Mouse (Mus musculus) olfactory bulb, adult 2 months (tissue): ENCODE results near the gene Camk1g. TPM values are rescaled to one million over a fixed set of nuclear protein-coding genes. Genes with fewer than 3 reads are reported as not detected.

Source experiments
- H3K27ac ChIP-seq: fragments of 200-500 bp; 2 replicates; pipeline ENCODE4 v1.5.1; 2012; ENCODE audit warnings: low read depth, low read length; ENCODE audit not compliant: insufficient read depth
- H3K4me1 ChIP-seq: fragments of 200-500 bp; 2 replicates; pipeline ENCODE4 v1.6.1; 2012; ENCODE audit warnings: low read length; ENCODE audit not compliant: control insufficient read depth, insufficient read depth
- H3K4me3 ChIP-seq: fragments of 200-500 bp; 2 replicates; pipeline ENCODE4 v1.5.1; 2012; ENCODE audit warnings: mild to moderate bottlenecking, low read depth, low read length, moderate library complexity; ENCODE audit not compliant: insufficient read depth
- CTCF ChIP-seq: fragments of 200-500 bp; IDR thresholded peaks from 2 replicates; pipeline ENCODE4 v1.5.1; 2012; ENCODE audit warnings: low read depth, mild to moderate bottlenecking, low read length, moderate library complexity; ENCODE audit not compliant: insufficient read depth
- POLR2A ChIP-seq: fragments of 200-500 bp; IDR thresholded peaks from 2 replicates; pipeline ENCODE4 v1.6.1; 2012; ENCODE audit warnings: mild to moderate bottlenecking, low read depth, low read length, moderate library complexity; ENCODE audit not compliant: insufficient read depth
- WGBS: fragments of 180-500 bp; shearing (Covaris S2); methylation state at CpG from one replicate; pipeline ENCODE4 v1.1.7; 2018; 5-methylcytosine and 5-hydroxymethylcytosine counted together
- polyA plus RNA-seq: library from polyadenylated mRNA; stranded (reverse); fragments of >200 nt; gene quantifications from 2 replicates; pipeline ENCODE4 v1.2.4, GENCODE M21; 2012; ENCODE audit warnings: low replicate concordance; ENCODE audit not compliant: missing spikeins, insufficient read depth, insufficient read length

Camk1g gene
- polyA plus RNA-seq, 1 experiment: not detected

DNA sequence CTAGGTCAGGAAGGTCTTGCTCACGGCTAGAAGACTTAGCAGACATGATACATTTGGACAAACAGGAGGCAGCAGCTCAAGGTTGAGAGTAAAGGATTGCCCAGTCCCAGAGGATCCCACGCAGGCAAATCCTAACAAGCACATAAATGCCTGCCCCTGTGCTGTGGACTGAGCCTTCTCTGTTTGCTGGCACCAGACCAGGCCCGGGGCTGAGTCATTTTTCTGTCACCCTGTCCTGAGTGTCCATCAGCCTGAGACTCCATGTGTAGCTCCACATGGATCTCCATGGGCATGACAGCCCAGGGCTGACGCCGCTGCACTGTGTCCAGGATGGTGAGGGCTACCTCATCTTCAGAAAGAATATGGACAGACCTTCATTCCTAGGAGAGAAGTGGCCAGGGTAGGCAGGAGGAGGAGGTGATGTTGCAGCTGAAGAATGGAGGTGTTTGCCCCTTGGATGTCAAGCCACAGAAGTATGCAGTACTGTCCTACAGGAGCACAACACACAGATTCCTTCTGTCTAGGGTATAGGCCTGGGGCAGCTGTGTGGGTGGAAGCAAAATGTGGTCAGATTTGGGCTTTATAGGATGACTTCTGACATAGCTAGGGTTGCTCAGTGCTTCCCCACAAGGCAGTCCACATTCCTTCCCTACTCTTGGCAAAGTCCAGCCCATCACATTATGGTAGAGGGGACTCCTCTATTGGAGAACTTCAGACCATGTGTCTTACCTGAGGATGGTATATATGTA is 27.7 kb downstream of the Camk1g start:
- H3K27ac ChIP-seq: no peak overlapping the region
- H3K4me3 ChIP-seq: no peak overlapping the region
- peaks cover 51% of the 10 kb centered on the region for H3K4me1 ChIP-seq
- WGBS: 91% methylated on average over 5 of the region's 5 CpGs
- TF ChIP-seq CTCF: no peak
- TF ChIP-seq POLR2A: no peak

DNA sequence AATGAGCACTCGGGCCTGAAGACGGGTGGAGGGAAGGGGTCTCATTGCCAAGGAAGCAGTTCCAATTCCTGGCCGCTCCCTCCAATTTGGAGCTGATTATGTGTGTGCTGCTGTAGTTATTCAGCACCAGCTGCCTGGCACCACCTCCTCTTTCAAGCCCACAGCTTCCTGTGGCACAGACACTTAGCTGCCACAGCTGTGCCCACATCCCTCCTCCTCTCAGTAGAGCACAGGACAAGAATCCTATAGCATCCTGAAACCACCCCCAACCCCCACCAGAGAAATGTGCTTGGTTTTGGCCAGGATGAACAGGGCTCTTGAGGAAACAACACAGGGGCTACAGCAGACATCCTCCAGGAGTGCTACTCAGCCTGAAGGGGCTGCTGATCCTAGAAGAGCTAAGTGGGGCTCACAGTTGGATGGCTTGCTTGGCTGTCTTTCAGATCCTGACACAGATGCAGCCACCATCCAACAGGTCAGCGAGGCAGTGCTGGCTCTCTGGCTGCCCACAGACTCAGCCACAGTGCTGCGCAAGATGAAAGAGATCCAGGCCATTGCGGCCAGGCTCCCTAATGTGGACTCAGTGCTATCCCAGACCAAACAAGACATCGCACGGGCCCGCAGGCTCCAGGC is 31.6 kb downstream of the Camk1g start:
- WGBS: 39% methylated on average over 9 of the region's 9 CpGs
- TF ChIP-seq POLR2A (no peak), CTCF (no peak)

DNA sequence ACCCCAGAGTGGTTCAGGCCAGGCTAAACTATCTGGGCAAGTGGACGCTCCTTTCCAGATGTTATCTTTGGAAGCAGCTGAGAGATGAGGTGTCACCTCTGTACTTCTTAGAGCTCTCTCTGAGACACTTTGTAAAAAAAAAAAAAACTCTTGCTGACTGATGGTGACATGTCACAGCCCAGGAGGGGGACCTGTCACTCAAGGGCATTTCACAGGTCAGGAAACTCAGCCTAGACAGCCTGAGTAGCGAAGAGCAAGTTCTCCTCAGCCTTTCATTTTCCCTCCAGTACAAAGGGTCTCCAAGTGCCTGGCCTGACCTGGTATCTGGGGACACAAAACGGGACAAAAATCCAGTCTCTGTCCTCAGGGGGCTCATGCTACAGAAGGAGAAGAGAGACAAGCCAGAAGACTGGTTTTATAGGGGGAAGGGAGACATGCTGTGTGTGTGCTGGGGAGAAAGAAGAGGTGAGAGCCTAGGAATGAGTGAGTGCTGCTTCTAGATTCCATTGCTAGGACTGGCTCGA is 32.2 kb downstream of the Camk1g start:
- peaks cover 64% of the 10 kb centered on the region for H3K4me1 ChIP-seq
- no peak overlapping the region for H3K4me3 ChIP-seq
- WGBS: 48% methylated on average over 4 of the region's 4 CpGs
- no peak for TF ChIP-seq POLR2A
- TF ChIP-seq CTCF: no peak
- H3K27ac ChIP-seq: peak overlapping the region; percentile 81

More for the DNA sequence above, 31.6 kb downstream of the Camk1g start:
- peaks cover 68% of the 10 kb centered on the region for H3K4me1 ChIP-seq
- H3K4me3 ChIP-seq: no peak overlapping the region
- peak overlapping the region; percentile 89 for H3K27ac ChIP-seq

DNA sequence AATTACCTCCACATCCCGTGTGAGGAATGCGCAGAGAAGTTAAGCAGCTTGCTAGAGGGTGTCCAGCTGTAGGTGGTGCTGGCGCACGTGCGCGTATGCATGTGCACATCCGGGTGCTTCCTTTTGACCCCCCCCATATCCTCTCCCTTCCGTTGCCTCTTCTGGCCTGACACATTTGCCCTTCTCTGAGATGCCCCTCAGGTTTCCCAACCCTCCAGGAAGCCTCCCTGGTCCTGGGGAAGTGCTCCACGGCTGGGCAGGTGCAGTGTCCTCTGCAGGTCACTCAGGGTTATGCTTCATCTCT is 33.1 kb downstream of the Camk1g start:
- WGBS: 74% methylated on average over 9 of the region's 9 CpGs
- Histone ChIP-seq H3K4me1 (peaks cover 65% of the 10 kb centered on the region), H3K4me3 (no peak overlapping the region), H3K27ac (peak overlapping the region; percentile 81; the same call in 1 of the 2 replicates)
- no peak for TF ChIP-seq POLR2A
- TF ChIP-seq CTCF: no peak

DNA sequence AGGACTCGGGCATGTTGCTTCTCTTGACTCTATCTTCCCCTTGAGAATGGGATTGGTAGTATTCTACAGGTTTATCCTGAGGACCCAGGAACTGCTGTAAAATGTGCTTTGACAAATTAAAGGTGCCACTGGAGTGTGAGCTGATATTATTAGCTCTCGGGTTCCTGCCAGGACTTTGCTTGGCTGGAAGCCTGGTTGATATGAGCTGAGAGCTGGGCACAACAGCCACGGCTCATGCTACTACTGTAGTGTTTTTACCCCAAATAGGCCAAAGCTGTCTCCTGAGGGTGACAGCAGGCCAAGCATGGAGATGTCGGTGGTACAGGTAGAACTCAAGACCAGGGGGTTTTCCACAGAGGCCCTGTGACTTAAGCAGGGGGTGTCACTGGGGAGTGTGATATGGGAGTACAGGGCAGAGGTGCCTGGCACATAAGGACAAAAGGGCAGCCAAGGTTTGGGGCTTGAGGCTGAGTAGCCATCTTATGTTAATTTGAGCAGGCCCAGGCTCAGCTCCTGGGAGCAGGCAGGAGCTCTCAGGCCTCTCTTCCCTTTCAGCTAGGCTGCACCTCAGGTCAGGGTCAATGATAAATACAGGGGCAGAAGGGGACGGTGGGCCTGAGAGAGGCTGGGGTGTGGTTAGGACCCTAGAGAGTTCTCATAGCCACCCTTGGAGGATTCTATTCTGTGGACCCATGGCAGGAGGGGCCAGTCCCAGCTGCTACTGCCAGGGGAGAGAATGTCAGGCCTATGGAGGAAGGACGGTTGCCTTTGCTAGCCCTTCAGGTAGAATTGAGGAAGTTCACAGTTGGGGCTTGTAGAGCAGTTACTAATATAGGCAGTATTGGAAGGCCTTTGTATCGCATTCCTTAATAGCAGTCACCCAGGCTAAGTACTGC is 33.7 kb downstream of the Camk1g start:
- TF ChIP-seq POLR2A (no peak), CTCF (no peak)
- Histone ChIP-seq H3K27ac (peak overlapping the region; percentile 81; the same call in 1 of the 2 replicates), H3K4me1 (peaks cover 71% of the 10 kb centered on the region), H3K4me3 (no peak overlapping the region)
- 69% methylated on average over 7 of the region's 7 CpGs for WGBS

DNA sequence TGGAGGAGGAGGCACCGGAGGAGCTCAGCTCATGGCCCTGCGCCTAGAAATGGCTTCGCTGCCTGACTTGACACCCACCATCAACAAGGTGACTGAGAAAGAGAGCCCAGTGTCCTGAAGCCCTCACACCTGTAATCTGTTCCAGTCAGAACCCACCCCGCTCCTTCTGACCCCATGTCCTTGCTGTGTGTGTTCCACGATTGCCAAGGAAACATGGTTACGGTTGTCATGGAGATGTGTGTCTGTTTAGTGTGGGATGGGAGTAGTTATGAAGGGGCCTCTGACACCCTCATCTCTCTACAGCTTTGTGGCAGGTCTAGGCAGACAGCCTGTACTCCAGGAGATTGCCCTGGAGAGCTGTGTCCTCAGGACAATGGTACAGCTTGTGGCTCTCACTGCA is 35.6 kb downstream of the Camk1g start:
- WGBS: 69% methylated on average over 6 of the region's 6 CpGs
- no peak overlapping the region for H3K27ac ChIP-seq

DNA sequence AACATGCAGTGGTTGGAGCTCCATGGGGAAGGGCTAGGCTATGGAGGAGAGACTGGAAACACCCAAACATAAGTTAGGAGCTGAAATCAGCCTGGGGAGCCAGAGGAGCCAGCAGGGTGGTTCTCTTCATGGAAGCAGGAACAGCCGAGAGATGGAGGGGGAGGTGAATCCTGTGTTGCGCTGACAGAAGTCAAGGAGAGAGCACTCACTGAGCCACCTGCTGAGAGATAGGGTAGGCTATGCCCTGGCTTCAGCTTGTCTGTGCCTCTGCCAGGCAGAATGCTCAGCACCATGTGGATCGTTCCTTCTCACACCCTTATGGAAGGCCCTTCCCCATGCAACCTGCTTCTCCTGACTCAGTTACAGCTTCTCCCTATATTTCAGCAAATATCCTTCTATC is 36.3 kb downstream of the Camk1g start:
- Histone ChIP-seq H3K4me3 (no peak overlapping the region), H3K27ac (no peak overlapping the region), H3K4me1 (peaks cover 76% of the 10 kb centered on the region)
- TF ChIP-seq CTCF (no peak), POLR2A (no peak)
- WGBS: 74% methylated on average over 3 of the region's 3 CpGs

More for the DNA sequence above, 35.6 kb downstream of the Camk1g start:
- TF ChIP-seq POLR2A (no peak), CTCF (no peak)
- Histone ChIP-seq H3K4me1 (peaks cover 83% of the 10 kb centered on the region), H3K4me3 (no peak overlapping the region)

DNA sequence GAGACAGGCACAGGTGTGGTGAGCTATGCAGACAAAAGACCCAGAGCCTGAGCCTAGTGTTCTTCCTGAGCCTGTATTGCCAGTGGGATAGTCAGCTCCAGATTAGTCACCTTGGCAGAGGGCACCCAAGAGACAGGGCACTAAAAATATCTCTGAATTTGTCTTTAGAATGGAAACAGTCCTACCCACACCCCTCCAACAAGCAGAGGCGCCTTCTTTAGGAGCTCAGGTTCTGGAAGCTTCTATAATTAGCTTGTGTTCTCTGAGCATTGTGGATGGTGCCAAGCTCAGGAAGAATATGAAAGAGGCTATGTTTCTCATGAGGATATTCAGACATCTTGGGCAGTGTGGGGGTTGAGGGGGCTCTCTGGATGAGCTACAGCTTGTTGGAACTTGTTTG is 37.4 kb downstream of the Camk1g start:
- WGBS: 28% methylated on average over 1 of the region's 1 CpGs
- H3K4me1 ChIP-seq: peaks cover 75% of the 10 kb centered on the region
- TF ChIP-seq POLR2A (no peak), CTCF (no peak)
- H3K27ac ChIP-seq: peak overlapping the region; percentile 31; the same call in 1 of the 2 replicates
- H3K4me3 ChIP-seq: no peak overlapping the region

DNA sequence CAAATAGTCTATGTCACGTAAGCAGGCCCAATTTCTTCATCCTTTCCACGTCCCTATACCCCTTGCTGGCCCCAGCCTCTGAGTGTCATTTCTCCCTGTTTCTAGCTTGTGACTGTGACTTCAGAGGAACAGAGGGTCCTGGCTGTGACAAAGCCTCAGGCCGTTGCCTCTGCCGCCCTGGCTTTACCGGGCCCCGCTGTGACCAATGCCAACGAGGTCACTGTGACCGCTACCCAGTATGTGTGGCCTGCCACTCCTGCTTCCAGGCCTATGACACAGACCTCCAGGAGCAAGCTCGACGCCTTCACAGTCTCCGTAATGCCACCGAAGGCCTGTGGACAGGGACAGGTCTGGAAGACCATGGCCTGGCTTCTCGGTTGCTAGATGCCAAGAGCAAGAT is 38.1 kb downstream of the Camk1g start:
- 94% methylated on average over 13 of the region's 13 CpGs for WGBS
- TF ChIP-seq CTCF (no peak), POLR2A (no peak)
- Histone ChIP-seq H3K4me1 (peaks cover 72% of the 10 kb centered on the region), H3K4me3 (no peak overlapping the region), H3K27ac (no peak overlapping the region)
